Mouse (Mus musculus): ENCODE measurements around the gene Aqp2. TPM values are rescaled to one million over a fixed set of nuclear protein-coding genes. Genes with fewer than 3 reads are reported as not detected.

The Aqp2 gene
- total RNA-seq, 2 experiments from 2014 or later, result not detected

DNA sequence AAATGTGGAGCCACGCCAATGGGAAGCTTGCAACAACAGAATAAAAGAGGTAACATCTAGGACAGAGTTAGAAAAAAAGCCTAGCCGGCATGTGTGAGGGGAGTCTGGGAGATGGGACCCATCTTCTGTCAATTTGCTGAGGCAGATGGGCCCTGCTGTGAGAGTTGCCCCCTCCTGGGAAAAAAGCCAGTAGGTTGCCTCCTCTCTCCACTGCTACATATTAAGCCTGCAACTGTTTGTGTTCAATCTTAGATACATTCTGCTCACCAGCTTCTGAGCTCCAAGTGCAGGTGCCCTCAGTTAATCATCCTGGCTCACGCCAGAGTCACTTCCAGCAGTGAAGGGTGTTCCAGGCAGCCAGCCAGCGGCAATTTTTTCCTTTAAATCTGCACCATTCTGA lies 41.0 kb downstream of the Aqp2 start:
- DNase-seq, result no peak

DNA sequence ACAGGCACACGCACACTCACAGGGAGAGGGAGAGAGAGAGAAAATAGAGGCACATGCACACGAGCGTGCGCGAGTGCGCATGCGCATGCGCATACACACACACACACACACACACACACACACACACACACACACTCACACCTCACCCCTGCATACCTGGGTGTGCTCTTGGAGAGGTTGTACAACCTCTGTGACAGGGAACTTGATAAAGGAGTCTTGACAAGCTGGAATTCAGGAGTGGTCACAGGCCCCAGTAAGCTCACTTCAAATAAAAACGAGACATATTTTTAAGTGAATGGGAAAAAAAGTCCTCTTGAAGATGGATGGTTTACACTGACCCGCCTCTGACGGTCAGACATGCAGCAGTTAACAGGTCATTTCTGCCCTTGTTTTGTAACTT lies 43.2 kb downstream of the Aqp2 start:
- DNase-seq, result no peak

DNA sequence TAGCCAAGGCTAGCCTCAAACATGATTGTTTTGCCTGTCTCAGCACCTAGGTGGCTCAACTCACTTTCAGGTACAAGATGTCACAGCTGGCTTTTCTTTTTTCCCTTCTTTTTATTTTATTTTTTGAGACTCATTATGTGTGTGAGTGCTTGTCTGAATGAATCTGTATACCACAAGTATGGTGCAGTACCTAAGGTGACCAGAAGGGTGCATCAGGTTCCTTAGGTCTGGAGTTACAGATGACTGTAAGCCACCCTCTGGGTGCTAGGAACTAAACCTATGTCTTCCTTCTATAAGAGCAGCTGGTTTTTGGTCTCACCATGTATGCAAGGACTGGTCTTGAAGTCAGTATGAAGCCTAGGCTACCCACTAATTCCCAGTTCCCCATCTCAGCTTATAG lies 52.8 kb downstream of the Aqp2 start:
- no peak for DNase-seq

Other genes with a start within 250 kb of the Aqp2 start
- 10 to 100 TPM; 42.6 to 44.4 TPM for gene Fmnl3, start 208.6 kb upstream of the Aqp2 start, total RNA-seq (2021)
- 100 to 1,000 TPM; 197 to 201 TPM for gene Tmbim6, start 186.2 kb upstream of the Aqp2 start, total RNA-seq (2021)
- gene Nckap5l, start 121.3 kb upstream of the Aqp2 start, total RNA-seq (2021), result 10 to 100 TPM; 20.0 to 23.6 TPM
- 1 to 10 TPM; 4.9 to 5.0 TPM for gene Bcdin3d, start 104.3 kb upstream of the Aqp2 start, total RNA-seq (2021)
- gene Faim2, start 50.9 kb upstream of the Aqp2 start, total RNA-seq (2021), result not detected
- under 1 TPM in 1 of 2 experiments, not detected in 1; 0.57 TPM for gene Aqp5, start 11.7 kb downstream of the Aqp2 start, total RNA-seq (2021)
- not detected for gene Aqp6, start 22.3 kb downstream of the Aqp2 start, total RNA-seq (2021)
- 10 to 100 TPM; 88.5 to 98.7 TPM for gene Racgap1, start 72.6 kb downstream of the Aqp2 start, total RNA-seq (2021)
- 1 to 10 TPM in 1 of 2 experiments, under 1 TPM in 1; 0.77 to 1.0 TPM for gene Asic1, start 91.3 kb downstream of the Aqp2 start, total RNA-seq (2021)
- 10 to 100 TPM; 46.5 to 47.7 TPM for gene Smarcd1, start 123.1 kb downstream of the Aqp2 start, total RNA-seq (2021)
- 1 to 10 TPM; 3.7 to 4.8 TPM for gene Gm17349, start 126.4 kb downstream of the Aqp2 start, total RNA-seq (2021)
- gene Gpd1, start 138.5 kb downstream of the Aqp2 start, total RNA-seq (2021), result 10 to 100 TPM; 24.5 to 26.4 TPM
- 100 to 1,000 TPM; 150 to 159 TPM for gene Cox14, start 146.6 kb downstream of the Aqp2 start, total RNA-seq (2021)
- 10 to 100 TPM; 29.3 to 31.3 TPM for gene Cers5, start 193.8 kb downstream of the Aqp2 start, total RNA-seq (2021)